Mouse (Mus musculus) heart, embryonic 11.5 days (tissue): ENCODE results near the gene Ralb. TPM values are rescaled to one million over a fixed set of nuclear protein-coding genes. Genes with fewer than 3 reads are reported as not detected.
A peak's percentile ranks its signal among the peaks of the same experiment; 100 is the strongest.

Experiments
- ATAC-seq: fragments of 200-750 bp; cut with Nextera tagmentation; replicated peaks from 2 replicates; pipeline ENCODE4 v1.8.0; 2017; ENCODE audit warnings: moderate library complexity; ENCODE audit not compliant: insufficient number of reproducible peaks, low FRiP score, low TSS enrichment
- H3K27ac ChIP-seq: fragments of 300-500 bp; sonication (generic); 2 replicates; pipeline ENCODE4 v1.5.1; 2014; ENCODE audit warnings: mild to moderate bottlenecking, low read depth, low read length
- H3K27me3 ChIP-seq: fragments of 300-500 bp; sonication (generic); 2 replicates; pipeline ENCODE4 v1.6.1; 2014; ENCODE audit warnings: mild to moderate bottlenecking, low read length, mixed read lengths; ENCODE audit not compliant: control insufficient read depth, insufficient read depth
- H3K36me3 ChIP-seq: fragments of 300-500 bp; sonication (generic); 2 replicates; pipeline ENCODE4 v1.6.1; 2014; ENCODE audit warnings: mild to moderate bottlenecking, low read length, moderate library complexity, mixed read lengths; ENCODE audit not compliant: control insufficient read depth, insufficient read depth
- H3K4me1 ChIP-seq: fragments of 300-500 bp; sonication (generic); 2 replicates; pipeline ENCODE4 v1.6.1; 2014; ENCODE audit warnings: low read length; ENCODE audit not compliant: control insufficient read depth, insufficient read depth
- H3K4me2 ChIP-seq: fragments of 300-500 bp; sonication (generic); 2 replicates; pipeline ENCODE4 v1.6.1; 2014; ENCODE audit warnings: mild to moderate bottlenecking, moderate library complexity
- H3K4me3 ChIP-seq: fragments of 300-500 bp; sonication (generic); 2 replicates; pipeline ENCODE4 v1.5.1; 2014; ENCODE audit warnings: low read depth, low read length
- H3K9ac ChIP-seq: fragments of 300-500 bp; sonication (generic); 2 replicates; pipeline ENCODE4 v1.6.1; 2014; ENCODE audit warnings: mild to moderate bottlenecking, low read depth, low read length, moderate library complexity
- H3K9me3 ChIP-seq: fragments of 300-500 bp; sonication (generic); replicated peaks from 2 replicates; pipeline ENCODE4 v1.6.1; 2016; ENCODE audit warnings: low read length; ENCODE audit not compliant: control insufficient read depth
- WGBS: fragments of 180-500 bp; shearing (Covaris S2); extraction: QIAGEN DNeasy Blood & Tissue Kit; methylation state at CpG from one replicate; pipeline ENCODE4 v1.1.7; 2014; ENCODE audit not compliant: insufficient replicate concordance; 5-methylcytosine and 5-hydroxymethylcytosine counted together
- polyA plus RNA-seq: library from polyadenylated mRNA; unstranded; fragments of >200 nt; fragmentation: Nextera tagmentation; extraction: Ambion mirVana; gene quantifications from 2 replicates; pipeline ENCODE4 v1.2.1, GENCODE M21; 2014

Gene Ralb
- polyA plus RNA-seq, 1 experiment from 2014 or later: 146 TPM

GRCm38 (mm10) chr1:119505951-119506350 is 1.4 kb upstream of the Ralb start:
- H3K36me3 ChIP-seq: 0 out of 2 replicates have a peak, but pooled peaks cover 3% of the 10 kb centered on the region
- no peak overlapping the region for H3K4me2 ChIP-seq
- H3K27ac ChIP-seq: no peak overlapping the region
- WGBS: 87% methylated on average over 3 of the region's 3 CpGs
- no peaks in the 10 kb centered on the region for H3K9me3 ChIP-seq
- no peak overlapping the region for H3K4me3 ChIP-seq
- H3K27me3 ChIP-seq: no peaks in the 10 kb centered on the region
- no peak for ATAC-seq
- H3K9ac ChIP-seq: no peak overlapping the region
- peaks cover 41% of the 10 kb centered on the region for H3K4me1 ChIP-seq

- Histone ChIP-seq H3K4me1 (peaks cover 30% of the 10 kb centered on the region), H3K27ac (peak overlapping the region; percentile 86), H3K9me3 (no peaks in the 10 kb centered on the region), H3K4me3 (peak overlapping the region; percentile 85), H3K4me2 (peak overlapping the region; percentile 83), H3K36me3 (peaks cover 9% of the 10 kb centered on the region; the same call in 1 of the 2 replicates), H3K27me3 (no peaks in the 10 kb centered on the region), H3K9ac (peak overlapping the region; percentile 91)
- WGBS: 8% methylated on average over 5 of the region's 5 CpGs
- ATAC-seq: no peak
These were observed 786 bp downstream of the Ralb start for GRCm38 (mm10) chr1:119503808-119504207.

- Histone ChIP-seq H3K27ac (peak overlapping the region; percentile 86), H3K4me1 (peaks cover 33% of the 10 kb centered on the region), H3K4me3 (peak overlapping the region; percentile 85)
These were observed 1.4 kb downstream of the Ralb start for GRCm38 (mm10) chr1:119503181-119503580.

GRCm38 (mm10) chr1:119502729-119503128 is 1.9 kb downstream of the Ralb start:
- H3K4me1 ChIP-seq: peaks cover 35% of the 10 kb centered on the region
- 84% methylated on average over 11 of the region's 11 CpGs for WGBS

More at GRCm38 (mm10) chr1:119503181-119503580, 1.4 kb downstream of the Ralb start:
- Histone ChIP-seq H3K9ac (peak overlapping the region; percentile 91), H3K36me3 (peaks cover 9% of the 10 kb centered on the region; the same call in 1 of the 2 replicates), H3K9me3 (no peaks in the 10 kb centered on the region), H3K27me3 (no peaks in the 10 kb centered on the region), H3K4me2 (peak overlapping the region; percentile 83)
- no peak for ATAC-seq
- 40% methylated on average over 3 of the region's 3 CpGs for WGBS

GRCm38 (mm10) chr1:119501881-119502280 is 2.7 kb downstream of the Ralb start:
- 37% methylated on average over 8 of the region's 8 CpGs for WGBS
- Histone ChIP-seq H3K27me3 (no peaks in the 10 kb centered on the region), H3K4me2 (peak overlapping the region; percentile 42), H3K4me1 (peaks cover 41% of the 10 kb centered on the region), H3K9me3 (no peaks in the 10 kb centered on the region), H3K4me3 (no peak overlapping the region), H3K27ac (peak overlapping the region; percentile 70), H3K9ac (no peak overlapping the region), H3K36me3 (peaks cover 9% of the 10 kb centered on the region; the same call in 1 of the 2 replicates)
- no peak for ATAC-seq

More at GRCm38 (mm10) chr1:119502729-119503128, 1.9 kb downstream of the Ralb start:
- no peak overlapping the region for H3K27ac ChIP-seq
- H3K36me3 ChIP-seq: peaks cover 9% of the 10 kb centered on the region; the same call in 1 of the 2 replicates
- no peaks in the 10 kb centered on the region for H3K27me3 ChIP-seq
- H3K4me3 ChIP-seq: peak overlapping the region; percentile 85
- H3K9ac ChIP-seq: peak overlapping the region; percentile 91; the same call in 1 of the 2 replicates
- ATAC-seq: no peak
- no peaks in the 10 kb centered on the region for H3K9me3 ChIP-seq
- H3K4me2 ChIP-seq: peak overlapping the region; percentile 83

- Histone ChIP-seq H3K27ac (no peak overlapping the region), H3K4me1 (peaks cover 44% of the 10 kb centered on the region), H3K9me3 (no peaks in the 10 kb centered on the region), H3K9ac (no peak overlapping the region), H3K4me2 (no peak overlapping the region), H3K36me3 (peaks cover 9% of the 10 kb centered on the region; the same call in 1 of the 2 replicates), H3K27me3 (no peaks in the 10 kb centered on the region), H3K4me3 (no peak overlapping the region)
- WGBS: 92% methylated on average over 10 of the region's 10 CpGs
- no peak for ATAC-seq
These were observed 5.1 kb downstream of the Ralb start for GRCm38 (mm10) chr1:119499456-119499855.

- Histone ChIP-seq H3K27ac (no peak overlapping the region), H3K4me3 (no peak overlapping the region), H3K9me3 (no peaks in the 10 kb centered on the region), H3K36me3 (peaks cover 9% of the 10 kb centered on the region; the same call in 1 of the 2 replicates), H3K9ac (no peak overlapping the region), H3K4me2 (no peak overlapping the region), H3K4me1 (peaks cover 44% of the 10 kb centered on the region), H3K27me3 (no peaks in the 10 kb centered on the region)
- 72% methylated on average over 9 of the region's 9 CpGs for WGBS
- no peak for ATAC-seq
These were observed 5.9 kb downstream of the Ralb start for GRCm38 (mm10) chr1:119498536-119499231.

GRCm38 (mm10) chr1:119497346-119498004 is 7.1 kb downstream of the Ralb start:
- Histone ChIP-seq H3K4me3 (no peak overlapping the region), H3K27me3 (no peaks in the 10 kb centered on the region), H3K9ac (no peak overlapping the region), H3K36me3 (peaks cover 9% of the 10 kb centered on the region; the same call in 1 of the 2 replicates), H3K9me3 (no peaks in the 10 kb centered on the region), H3K4me2 (no peak overlapping the region), H3K4me1 (peaks cover 39% of the 10 kb centered on the region), H3K27ac (0 out of 2 replicates have a peak overlapping the region, but pooled peaks have one; percentile 15)
- ATAC-seq: no peak
- 68% methylated on average over 5 of the region's 5 CpGs for WGBS
